Mouse (Mus musculus): Measurements from ENCODE around the gene Apol11a. TPM values are rescaled to one million over a fixed set of nuclear protein-coding genes. Genes with fewer than 3 reads are reported as not detected.
A peak's percentile ranks its signal among the peaks of the same experiment; 100 is the strongest.
"Not testable (repeated sequence)": the region's sequence is repeated elsewhere in the genome, so short reads cannot be mapped to it uniquely, and the experiment has no call there.

The Apol11a gene
- not detected in 2 replicates for polyA plus RNA-seq (2014; fragmentation: Nextera tagmentation; extraction: Ambion mirVana)

GRCm38 (mm10) chr15:77507966-77508365 is at the start of gene Apol11a:
Gene Apol11a, plus strand, starts transcription at chr15:77508271.
- H3K4me1 ChIP-seq (ENCODE audit: control insufficient read depth, insufficient read depth, low read length); H3K9ac ChIP-seq (ENCODE audit: low read length); H3K27me3 ChIP-seq (replicated peaks; ENCODE audit: control insufficient read depth, insufficient read depth, low read length); ATAC-seq; H3K27ac ChIP-seq (ENCODE audit: low read depth, low read length); H3K4me2 ChIP-seq (ENCODE audit: low read length); H3K36me3 ChIP-seq (ENCODE audit: control insufficient read depth, insufficient read depth, low read length); DNase-seq (ENCODE audit: low spot score); H3K4me3 ChIP-seq (ENCODE audit: low read depth, low read length); H3K9me3 ChIP-seq (replicated peaks; ENCODE audit: control insufficient read depth, low read length): not testable (repeated sequence)

GRCm38 (mm10) chr15:77474699-77475390 is 33.2 kb upstream of the Apol11a start:
- H3K4me1 ChIP-seq (ENCODE audit: control insufficient read depth, insufficient read depth, low read length); H3K27me3 ChIP-seq (replicated peaks; ENCODE audit: control insufficient read depth, insufficient read depth, low read length); H3K4me3 ChIP-seq (ENCODE audit: low read depth, low read length); ATAC-seq; H3K4me2 ChIP-seq (ENCODE audit: low read length); H3K27ac ChIP-seq (ENCODE audit: low read depth, low read length); H3K36me3 ChIP-seq (ENCODE audit: control insufficient read depth, insufficient read depth, low read length); H3K9me3 ChIP-seq (replicated peaks; ENCODE audit: control insufficient read depth, low read length); DNase-seq (ENCODE audit: low spot score); H3K9ac ChIP-seq (ENCODE audit: low read length): not testable (repeated sequence)
- WGBS: 91% methylated on average over 7 of the region's 7 CpGs

GRCm38 (mm10) chr15:77476693-77477092 is 31.4 kb upstream of the Apol11a start, which contains the start of gene Apol10a:
Gene Apol10a, plus strand, starts transcription at chr15:77477047.
- not testable (repeated sequence) for H3K4me3 ChIP-seq (ENCODE audit: low read depth, low read length); DNase-seq (ENCODE audit: low spot score); H3K36me3 ChIP-seq (ENCODE audit: control insufficient read depth, insufficient read depth, low read length); H3K4me1 ChIP-seq (ENCODE audit: control insufficient read depth, insufficient read depth, low read length); H3K9ac ChIP-seq (ENCODE audit: low read length); H3K9me3 ChIP-seq (replicated peaks; ENCODE audit: control insufficient read depth, low read length); H3K27me3 ChIP-seq (replicated peaks; ENCODE audit: control insufficient read depth, insufficient read depth, low read length); H3K4me2 ChIP-seq (ENCODE audit: low read length); ATAC-seq; H3K27ac ChIP-seq (ENCODE audit: low read depth, low read length)
- 75% methylated on average over 2 of the region's 2 CpGs for WGBS

- ATAC-seq: no peak
- H3K4me2 ChIP-seq (ENCODE audit: low read length): no peak overlapping the region
- H3K4me3 ChIP-seq (ENCODE audit: low read depth, low read length): no peak overlapping the region
- H3K9me3 ChIP-seq (replicated peaks; ENCODE audit: control insufficient read depth, low read length): no peaks in the 10 kb centered on the region
- no peaks in the 10 kb centered on the region for H3K27me3 ChIP-seq (replicated peaks; ENCODE audit: control insufficient read depth, insufficient read depth, low read length)
- H3K36me3 ChIP-seq (ENCODE audit: control insufficient read depth, insufficient read depth, low read length): no peaks in the 10 kb centered on the region
- 74% methylated on average over 4 of the region's 4 CpGs for WGBS
- H3K4me1 ChIP-seq (ENCODE audit: control insufficient read depth, insufficient read depth, low read length): no peaks in the 10 kb centered on the region
- no peak for DNase-seq (ENCODE audit: low spot score)
- H3K9ac ChIP-seq (ENCODE audit: low read length): no peak overlapping the region
- no peak overlapping the region for H3K27ac ChIP-seq (ENCODE audit: low read depth, low read length)
Observed at GRCm38 (mm10) chr15:77482140-77482794, 25.8 kb upstream of the Apol11a start.

- not testable (repeated sequence) for H3K27ac ChIP-seq (ENCODE audit: low read depth, low read length); H3K4me2 ChIP-seq (ENCODE audit: low read length); DNase-seq (ENCODE audit: low spot score); H3K9me3 ChIP-seq (replicated peaks; ENCODE audit: control insufficient read depth, low read length); H3K36me3 ChIP-seq (ENCODE audit: control insufficient read depth, insufficient read depth, low read length); H3K4me1 ChIP-seq (ENCODE audit: control insufficient read depth, insufficient read depth, low read length); H3K27me3 ChIP-seq (replicated peaks; ENCODE audit: control insufficient read depth, insufficient read depth, low read length); ATAC-seq; H3K9ac ChIP-seq (ENCODE audit: low read length); H3K4me3 ChIP-seq (ENCODE audit: low read depth, low read length)
- WGBS: no CpG with 5 or more reads among the region's 1 CpGs
Observed at GRCm38 (mm10) chr15:77493181-77493580, 14.9 kb upstream of the Apol11a start.

GRCm38 (mm10) chr15:77494694-77495093 is 13.4 kb upstream of the Apol11a start:
- not testable (repeated sequence) for H3K27me3 ChIP-seq (replicated peaks; ENCODE audit: control insufficient read depth, insufficient read depth, low read length); H3K27ac ChIP-seq (ENCODE audit: low read depth, low read length); H3K9me3 ChIP-seq (replicated peaks; ENCODE audit: control insufficient read depth, low read length); H3K9ac ChIP-seq (ENCODE audit: low read length); H3K36me3 ChIP-seq (ENCODE audit: control insufficient read depth, insufficient read depth, low read length); ATAC-seq; H3K4me2 ChIP-seq (ENCODE audit: low read length); DNase-seq (ENCODE audit: low spot score); H3K4me1 ChIP-seq (ENCODE audit: control insufficient read depth, insufficient read depth, low read length); H3K4me3 ChIP-seq (ENCODE audit: low read depth, low read length)
- WGBS: 48% methylated on average over 1 of the region's 1 CpGs

GRCm38 (mm10) chr15:77520596-77520995 is 12.5 kb downstream of the Apol11a start:
- 70% methylated on average over 4 of the region's 4 CpGs for WGBS
- not testable (repeated sequence) for H3K9ac ChIP-seq (ENCODE audit: low read length); DNase-seq (ENCODE audit: low spot score); H3K27ac ChIP-seq (ENCODE audit: low read depth, low read length); H3K4me1 ChIP-seq (ENCODE audit: control insufficient read depth, insufficient read depth, low read length); H3K9me3 ChIP-seq (replicated peaks; ENCODE audit: control insufficient read depth, low read length); H3K27me3 ChIP-seq (replicated peaks; ENCODE audit: control insufficient read depth, insufficient read depth, low read length); H3K4me2 ChIP-seq (ENCODE audit: low read length); H3K4me3 ChIP-seq (ENCODE audit: low read depth, low read length); H3K36me3 ChIP-seq (ENCODE audit: control insufficient read depth, insufficient read depth, low read length); ATAC-seq

GRCm38 (mm10) chr15:77523186-77523843 is 15.2 kb downstream of the Apol11a start:
- H3K9me3 ChIP-seq (replicated peaks; ENCODE audit: control insufficient read depth, low read length); H3K27ac ChIP-seq (ENCODE audit: low read depth, low read length); ATAC-seq; H3K36me3 ChIP-seq (ENCODE audit: control insufficient read depth, insufficient read depth, low read length); H3K4me1 ChIP-seq (ENCODE audit: control insufficient read depth, insufficient read depth, low read length); H3K27me3 ChIP-seq (replicated peaks; ENCODE audit: control insufficient read depth, insufficient read depth, low read length); H3K9ac ChIP-seq (ENCODE audit: low read length); H3K4me3 ChIP-seq (ENCODE audit: low read depth, low read length); H3K4me2 ChIP-seq (ENCODE audit: low read length): not testable (repeated sequence)
- 24% methylated on average over 6 of the region's 6 CpGs for WGBS
- DNase-seq (ENCODE audit: low spot score): peak; percentile 37

- ATAC-seq (no peak), DNase-seq (ENCODE audit: low spot score) (no peak)
- no peaks in the 10 kb centered on the region for H3K27me3 ChIP-seq (replicated peaks; ENCODE audit: control insufficient read depth, insufficient read depth, low read length)
- no peak within 1 kb of the TSS for H3K4me3 ChIP-seq (ENCODE audit: low read depth, low read length)
- no peaks in the 10 kb centered on the region for H3K4me1 ChIP-seq (ENCODE audit: control insufficient read depth, insufficient read depth, low read length)
- no peak within 1 kb of the TSS for H3K4me2 ChIP-seq (ENCODE audit: low read length)
- H3K9me3 ChIP-seq (replicated peaks; ENCODE audit: control insufficient read depth, low read length): no peaks in the 10 kb centered on the region
- H3K9ac ChIP-seq (ENCODE audit: low read length): no peak within 1 kb of the TSS
- H3K36me3 ChIP-seq (ENCODE audit: control insufficient read depth, insufficient read depth, low read length): no peaks in the 10 kb centered on the region
- no peak within 1 kb of the TSS for H3K27ac ChIP-seq (ENCODE audit: low read depth, low read length)
Observed at GRCm38 (mm10) chr15:77533216-77533615, 25.1 kb downstream of the Apol11a start, which contains the start of gene Apol7c. Gene Apol7c, minus strand, starts transcription at chr15:77533316.
